Mouse (Mus musculus) cortical plate, adult 2 months (tissue): ENCODE data around the gene Prmt3.

Source experiments
- CTCF ChIP-seq: fragments of 200-500 bp; IDR thresholded peaks from 2 replicates; pipeline ENCODE4 v1.5.1; 2011; ENCODE audit warnings: mild to moderate bottlenecking, control low read depth, low read length; ENCODE audit not compliant: insufficient read depth; ENCODE audit errors: extremely low read depth
- POLR2A ChIP-seq: fragments of 200-500 bp; IDR thresholded peaks from 2 replicates; pipeline ENCODE4 v1.6.1; 2011; ENCODE audit warnings: mild to moderate bottlenecking, low read length, control low read depth; ENCODE audit not compliant: insufficient read depth; ENCODE audit errors: extremely low read depth

- TF ChIP-seq CTCF (no peak), POLR2A (no peak)
Observed at GRCm38 (mm10) chr7:49777585-49777984, 561 bp upstream of the Prmt3 start.
